Mouse (Mus musculus) ovary, postnatal 10 days (tissue): ENCODE measurements around the gene Nfya.

Experiments used
- DNase-seq: peaks from one replicate; pipeline ENCODE4 v3.0.0; 2022; ENCODE audit warnings: low spot score

Nfya gene

GRCm38 (mm10) chr17:48341947-48342346 lies 67.8 kb downstream of the Nfya start:
- no peak for DNase-seq

GRCm38 (mm10) chr17:48340267-48340666 lies 69.4 kb downstream of the Nfya start:
- no peak for DNase-seq
